Mouse (Mus musculus) adrenal gland, postnatal 25 days (tissue): Measurements from ENCODE around the gene Tiam2. TPM values are rescaled to one million over a fixed set of nuclear protein-coding genes. Genes with fewer than 3 reads are reported as not detected.

Experiments
- DNase-seq: peaks from one replicate; pipeline ENCODE4 v3.0.0; 2021; ENCODE audit warnings: mixed read lengths
- long read RNA-seq: library from polyadenylated mRNA; stranded (forward); transcript quantifications from one replicate; pipeline ENCODE4 v2.0.0, GENCODE M21; 2021
- total RNA-seq: library from RNA; stranded (reverse); gene quantifications from 2 replicates; pipeline ENCODE4 v1.2.3, GENCODE M21; 2021

Tiam2 gene
- 45.6 and 47.1 TPM in 2 replicates for total RNA-seq
- long read RNA-seq, partial matches to known transcripts: 15 of 27 reads
- long read RNA-seq, other reads (novel, unspliced or antisense): 12 of 27 reads

DNA sequence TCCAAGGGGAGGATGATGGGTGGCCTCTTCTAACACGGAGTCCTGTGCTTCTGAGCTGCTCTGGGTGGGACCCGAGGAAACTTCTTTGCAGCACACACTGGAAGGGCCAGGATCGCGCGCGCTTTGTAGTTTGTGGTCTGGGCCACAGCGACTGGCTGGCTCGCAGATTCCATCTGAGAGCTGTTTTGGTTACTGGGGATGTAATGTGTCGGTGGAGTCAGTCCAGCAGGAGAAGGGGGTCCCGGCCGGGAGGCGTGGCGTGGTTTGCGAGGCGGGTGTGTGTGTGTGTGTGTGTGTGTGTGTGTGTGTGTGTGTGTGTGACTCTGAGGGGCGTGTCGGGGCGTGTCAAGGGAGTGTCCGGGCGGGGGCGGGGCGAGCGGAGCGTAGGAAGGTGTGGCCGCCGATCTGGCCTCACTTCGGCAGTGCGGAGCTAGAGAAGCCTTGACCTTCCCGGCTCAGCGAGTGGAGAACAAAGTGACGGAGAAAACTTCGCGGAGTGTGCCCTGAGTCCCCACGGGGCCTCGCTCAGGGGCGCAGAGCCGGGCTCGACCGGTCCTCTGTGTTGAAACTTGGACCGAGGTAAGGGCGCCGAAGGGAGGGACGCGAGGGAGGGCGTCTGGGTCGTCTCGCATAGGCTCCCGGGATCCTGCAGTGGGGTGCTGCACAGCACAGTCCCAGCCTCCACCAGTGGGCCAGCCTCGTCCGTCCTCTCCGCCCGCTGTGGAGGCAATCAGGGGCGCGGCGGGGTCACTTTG is at the start of gene Tiam2:
Gene Tiam2 (plus strand): TSS at position 426 of the 755 bp plus-strand sequence.
- DNase-seq: peak; percentile 80

DNA sequence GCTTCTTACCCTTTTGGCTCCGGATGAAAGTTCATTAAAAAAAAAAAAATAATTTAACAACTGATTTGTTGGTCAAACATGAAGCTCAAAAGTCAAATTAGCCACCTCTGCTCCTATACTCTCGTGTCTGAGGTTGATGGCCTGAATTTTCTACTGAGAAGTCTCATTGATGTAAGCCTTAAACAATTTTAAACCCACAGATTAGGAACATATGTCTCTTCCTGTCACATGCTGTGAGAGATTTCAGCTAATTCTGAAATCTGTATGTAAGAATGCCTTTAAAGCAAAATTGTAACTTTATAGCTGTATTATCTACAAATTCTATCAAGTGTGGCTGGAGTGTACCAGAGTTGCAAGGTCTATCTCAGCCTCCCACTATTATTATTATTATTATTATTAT is 46.1 kb upstream of the Tiam2 start:
- DNase-seq: no peak

DNA sequence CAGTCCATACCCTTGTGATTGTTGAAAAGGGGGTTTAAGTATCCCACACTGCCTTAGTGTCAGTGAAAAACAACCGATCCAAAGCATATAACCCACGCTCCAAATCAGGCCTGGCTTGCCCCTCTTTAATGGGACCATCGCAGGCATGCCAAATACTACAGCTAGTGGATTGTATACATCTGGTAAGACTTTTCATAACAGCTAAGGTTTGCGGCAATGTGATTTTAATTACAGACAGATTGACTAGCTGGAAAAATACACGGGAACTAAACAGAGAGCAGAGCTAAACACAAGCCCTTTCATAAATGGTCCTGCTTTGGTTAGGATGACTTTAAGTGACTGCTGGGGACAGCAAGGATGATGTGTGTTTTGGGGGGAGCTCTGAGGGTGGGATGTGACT is 44.4 kb upstream of the Tiam2 start:
- DNase-seq: no peak

DNA sequence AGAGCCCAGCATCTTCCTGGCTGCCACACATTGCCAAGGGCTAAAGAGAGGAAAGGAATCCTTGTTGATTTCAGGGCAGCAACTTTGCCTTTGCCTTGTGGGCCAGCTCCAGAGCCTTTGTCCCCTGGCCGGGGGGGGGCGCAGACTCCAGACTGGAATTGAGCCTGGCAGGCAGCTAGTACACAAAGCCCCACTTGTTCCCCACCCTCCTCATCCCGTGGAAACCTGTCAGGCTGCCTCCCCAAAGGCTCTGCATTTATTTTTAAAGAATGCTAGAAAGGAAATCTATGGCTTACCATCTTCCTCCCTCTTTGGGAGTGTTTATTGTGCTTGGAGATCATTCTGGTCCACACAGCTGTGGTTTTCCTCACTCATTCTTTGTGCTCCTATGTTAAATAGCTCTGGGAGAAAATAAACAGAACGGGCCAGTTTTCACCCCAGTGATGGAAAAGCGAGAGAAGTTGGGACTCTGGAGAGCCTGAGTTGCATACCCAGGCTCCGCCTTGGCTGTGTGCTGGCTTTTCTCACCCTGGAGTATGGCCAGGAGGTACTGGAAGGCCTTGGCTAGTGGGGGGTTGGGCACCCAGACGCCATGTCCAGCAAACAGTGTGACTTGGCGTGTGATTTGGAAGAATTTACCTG is 41.2 kb upstream of the Tiam2 start:
- peak; percentile 28 for DNase-seq

- no peak for DNase-seq
Measured at GRCm38 (mm10) chr17:3286123-3286825, 40.1 kb upstream of the Tiam2 start.

DNA sequence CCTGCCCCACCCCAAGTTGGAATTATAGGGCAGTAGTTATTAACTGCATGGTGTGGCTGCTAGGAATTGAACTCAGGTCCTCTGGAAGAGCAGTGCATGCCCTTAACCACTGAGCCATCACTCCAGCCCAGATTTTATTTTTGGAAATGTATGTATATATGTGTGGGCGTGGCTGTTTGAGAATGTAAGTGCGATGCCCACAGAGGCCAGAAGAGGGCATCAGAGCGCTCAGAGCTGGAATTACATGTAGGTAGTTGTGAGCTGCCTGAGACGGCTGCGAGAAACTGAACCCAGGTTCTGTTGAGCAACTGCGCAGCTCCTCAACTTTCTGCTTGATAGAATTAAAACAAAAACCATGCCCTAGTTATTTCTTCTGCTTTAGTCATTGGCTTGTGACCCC is 38.0 kb upstream of the Tiam2 start:
- peak; percentile 59 for DNase-seq

DNA sequence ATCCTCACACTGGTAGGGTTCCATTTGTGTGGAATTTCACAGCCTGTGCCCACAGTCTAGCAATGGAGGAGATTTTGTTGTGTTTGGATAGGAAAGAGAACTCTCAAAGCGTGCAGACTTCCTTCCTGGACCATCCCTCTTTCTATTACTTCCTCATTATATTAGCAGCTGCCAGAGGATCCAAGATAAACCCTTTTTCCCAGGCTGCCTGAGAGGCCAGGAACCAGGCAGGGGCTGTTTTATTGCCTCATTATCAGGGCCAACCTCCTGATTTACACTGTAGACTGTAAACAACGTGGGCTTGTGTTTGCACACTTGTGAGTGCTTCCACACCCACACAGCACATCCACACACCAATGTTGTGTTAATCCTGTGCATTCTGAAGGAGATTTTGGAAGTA is 31.3 kb upstream of the Tiam2 start:
- no peak for DNase-seq

DNA sequence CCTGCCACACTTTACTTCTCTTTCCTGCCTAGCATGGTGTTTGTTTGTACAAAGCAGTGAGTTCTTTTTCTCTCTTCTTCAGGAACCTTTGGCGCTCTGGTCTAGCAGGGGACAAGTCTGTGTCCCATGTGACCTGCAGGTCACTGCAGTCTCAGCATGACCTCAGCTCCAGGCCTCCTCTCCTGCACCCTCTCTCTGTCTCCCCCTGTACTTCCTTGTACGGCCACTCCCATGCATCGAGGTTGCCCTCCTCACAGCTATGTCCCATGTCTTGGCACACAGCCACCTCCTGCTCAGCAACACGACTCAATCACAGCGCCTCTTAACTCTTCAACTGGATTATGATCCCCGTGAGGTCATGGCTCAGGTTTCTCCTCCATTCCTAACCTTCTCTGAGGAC is 26.9 kb upstream of the Tiam2 start:
- no peak for DNase-seq

DNA sequence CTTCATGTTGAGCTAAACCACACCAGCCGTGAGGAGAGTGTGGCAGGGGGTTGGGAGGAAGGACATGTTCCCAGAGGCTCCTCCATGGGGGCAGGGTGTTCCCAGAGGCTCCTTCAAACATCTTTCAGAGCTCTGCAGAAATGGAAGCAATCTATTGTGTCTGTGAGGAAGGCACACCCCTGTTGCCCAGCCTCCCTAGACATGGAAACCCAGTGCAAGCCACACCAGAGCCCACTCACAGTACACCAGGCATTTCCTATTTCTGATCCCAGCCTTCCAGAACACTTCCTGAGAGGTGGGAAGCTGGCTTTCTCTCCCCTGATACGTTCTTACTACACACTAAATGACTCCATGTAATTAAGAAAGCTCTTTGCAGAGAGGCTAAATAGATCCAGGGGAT is 20.4 kb upstream of the Tiam2 start:
- DNase-seq: no peak

- peak; percentile 83 for DNase-seq
Measured at GRCm38 (mm10) chr17:3313711-3314624, 12.4 kb upstream of the Tiam2 start.

DNA sequence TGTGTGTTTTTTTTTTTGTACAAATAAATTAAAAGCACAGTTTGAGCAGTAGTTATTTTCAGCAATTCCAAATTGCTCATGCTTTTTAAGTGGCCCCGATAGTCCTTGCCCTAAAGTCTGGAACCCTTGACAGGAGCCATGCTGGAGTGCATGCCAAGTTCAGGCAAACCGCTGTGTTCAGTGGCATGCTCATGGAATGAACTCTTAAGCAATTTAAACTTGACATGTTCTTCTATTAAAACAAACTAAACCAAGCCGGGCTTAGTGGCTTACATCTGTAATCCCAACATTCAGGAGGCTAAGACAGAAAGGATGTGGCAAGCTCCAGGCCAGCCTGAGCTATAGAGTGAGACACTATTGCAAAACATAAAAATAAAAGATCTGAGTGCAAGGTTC is 11.8 kb upstream of the Tiam2 start:
- DNase-seq: no peak

- DNase-seq: no peak
Measured at GRCm38 (mm10) chr17:3315581-3315980, 10.8 kb upstream of the Tiam2 start.

- DNase-seq: no peak
Measured at GRCm38 (mm10) chr17:3326903-3327279, 518 bp downstream of the Tiam2 start.

GRCm38 (mm10) chr17:3327335-3327734 is 962 bp downstream of the Tiam2 start:
- no peak for DNase-seq

DNA sequence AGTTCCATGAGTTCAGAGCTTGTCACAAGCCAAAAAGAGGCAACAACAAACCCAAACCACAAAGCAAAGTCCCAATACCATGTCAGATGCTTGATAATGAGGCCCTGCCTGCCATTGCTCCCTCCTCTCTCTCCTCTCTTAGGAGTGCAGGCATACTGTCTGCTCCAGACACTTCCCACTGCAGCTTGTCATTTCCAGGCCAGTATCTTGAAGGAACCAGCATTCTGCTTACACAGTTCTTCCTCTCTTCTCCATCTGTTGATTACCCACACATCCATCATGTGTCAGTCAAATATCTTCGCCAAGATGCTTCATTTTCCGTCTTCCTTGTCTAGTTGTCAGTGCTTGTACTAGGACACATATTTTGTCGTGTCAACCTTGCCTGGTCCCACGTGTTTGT is 2.4 kb downstream of the Tiam2 start:
- DNase-seq: no peak

GRCm38 (mm10) chr17:3329429-3329828 is 3.1 kb downstream of the Tiam2 start:
- no peak for DNase-seq

DNA sequence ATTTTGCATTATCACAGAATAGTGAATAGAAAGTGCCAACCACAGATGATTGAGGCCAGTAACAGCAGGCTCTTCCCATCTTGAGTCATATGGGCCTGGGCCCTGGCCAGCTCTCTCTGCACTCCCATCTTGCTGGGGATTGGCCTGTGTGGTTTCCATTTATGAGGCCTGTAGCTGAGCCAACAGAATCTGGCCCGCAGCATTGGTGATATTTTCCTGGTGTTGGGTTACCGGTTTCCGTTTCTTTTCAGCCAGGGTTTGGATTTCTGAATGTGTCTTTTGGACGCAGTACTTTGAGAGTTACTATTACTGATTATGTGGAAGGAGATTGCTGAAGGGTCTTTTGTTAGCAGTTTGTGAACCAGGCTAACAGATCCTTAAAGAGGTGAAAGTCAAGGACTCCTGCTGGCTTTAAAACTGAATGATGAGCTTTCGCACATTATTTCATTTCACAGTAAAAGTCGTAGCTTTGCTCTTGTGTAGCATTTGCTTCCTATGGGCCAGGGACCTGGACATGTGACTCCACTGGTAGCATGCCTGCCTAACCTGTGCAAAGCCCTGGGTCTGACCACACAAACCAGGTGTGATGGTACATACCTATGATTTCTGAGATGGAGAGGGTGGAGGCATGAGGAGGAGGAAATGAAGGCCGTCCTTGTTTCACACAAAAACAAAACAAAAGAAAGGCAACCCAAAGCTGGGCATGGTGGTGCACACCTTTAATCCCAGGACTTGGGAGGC is 5.5 kb downstream of the Tiam2 start:
- peak; percentile 77 for DNase-seq

GRCm38 (mm10) chr17:3336161-3336739 is 9.9 kb downstream of the Tiam2 start:
- no peak for DNase-seq

DNA sequence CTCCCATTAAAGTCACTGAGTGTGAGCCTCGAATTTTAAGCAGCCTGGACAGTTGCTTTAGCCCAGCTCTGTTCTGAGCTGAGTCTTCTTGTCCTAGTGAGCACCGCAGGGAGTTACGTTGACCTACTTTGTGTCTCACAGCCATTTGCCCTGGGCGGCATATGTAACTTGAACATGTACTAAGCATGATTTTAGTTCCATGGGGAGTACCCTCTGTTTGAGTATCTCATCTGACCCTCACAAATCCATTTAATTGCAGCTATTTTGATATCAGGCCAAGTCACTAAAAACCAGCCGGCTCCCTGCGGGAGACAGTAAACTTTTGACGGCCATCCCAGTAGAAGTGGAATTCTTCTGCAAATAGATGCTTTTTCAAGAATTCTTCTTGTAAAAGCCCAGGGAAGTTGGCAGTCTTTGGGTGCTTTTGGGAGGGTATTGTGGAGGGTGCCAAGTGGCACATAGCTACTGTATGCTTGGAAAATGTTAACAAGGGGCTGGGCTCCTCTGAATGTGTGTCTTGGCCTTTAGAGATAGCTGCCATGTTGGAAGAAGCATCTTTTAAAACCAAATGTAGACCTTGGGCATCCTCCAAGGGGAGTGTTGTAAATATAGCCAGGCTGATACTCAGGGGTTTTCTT is 10.6 kb downstream of the Tiam2 start:
- no peak for DNase-seq

GRCm38 (mm10) chr17:3337525-3337888 is 11.1 kb downstream of the Tiam2 start:
- no peak for DNase-seq

GRCm38 (mm10) chr17:3338821-3339220 is 12.4 kb downstream of the Tiam2 start:
- no peak for DNase-seq
